Mouse (Mus musculus) activated CD4-positive, CD25-positive, alpha-beta regulatory T cell, adult 9 weeks (primary cell): ENCODE results near the gene Hes5. TPM values are rescaled to one million over a fixed set of nuclear protein-coding genes. Genes with fewer than 3 reads are reported as not detected.

Experiments
- polyA plus RNA-seq: library from polyadenylated mRNA; unstranded; fragments of 100-300 nt; shearing (Covaris generic); gene quantifications from one replicate; pipeline ENCODE4 v1.2.1, GENCODE M21; 2017

Gene Hes5
- 0.43 TPM for polyA plus RNA-seq

DNA sequence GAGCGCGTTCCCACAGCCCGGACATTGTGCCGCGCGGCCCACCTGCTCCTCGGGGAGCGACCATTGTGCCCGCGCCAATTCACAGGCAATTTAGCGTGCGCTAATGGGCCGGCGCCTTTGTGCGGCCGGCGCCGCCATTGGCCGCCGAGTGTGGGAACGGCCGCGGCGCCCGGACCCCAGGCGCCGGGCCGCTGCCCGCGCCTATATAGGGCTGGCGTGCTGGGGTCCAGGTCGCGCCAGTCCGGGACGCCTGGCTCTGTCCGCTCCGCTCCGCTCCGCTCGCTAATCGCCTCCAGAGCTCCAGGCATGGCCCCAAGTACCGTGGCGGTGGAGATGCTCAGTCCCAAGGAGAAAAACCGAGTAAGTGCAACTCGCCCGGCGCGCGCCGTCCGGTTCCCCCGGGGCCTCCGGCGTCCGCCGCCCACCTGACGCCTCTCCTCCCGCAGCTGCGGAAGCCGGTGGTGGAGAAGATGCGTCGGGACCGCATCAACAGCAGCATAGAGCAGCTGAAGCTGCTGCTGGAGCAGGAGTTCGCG is at the start of gene Hes5:
Gene Hes5 (plus strand): TSS at position 234 of the 536 bp plus-strand sequence.

DNA sequence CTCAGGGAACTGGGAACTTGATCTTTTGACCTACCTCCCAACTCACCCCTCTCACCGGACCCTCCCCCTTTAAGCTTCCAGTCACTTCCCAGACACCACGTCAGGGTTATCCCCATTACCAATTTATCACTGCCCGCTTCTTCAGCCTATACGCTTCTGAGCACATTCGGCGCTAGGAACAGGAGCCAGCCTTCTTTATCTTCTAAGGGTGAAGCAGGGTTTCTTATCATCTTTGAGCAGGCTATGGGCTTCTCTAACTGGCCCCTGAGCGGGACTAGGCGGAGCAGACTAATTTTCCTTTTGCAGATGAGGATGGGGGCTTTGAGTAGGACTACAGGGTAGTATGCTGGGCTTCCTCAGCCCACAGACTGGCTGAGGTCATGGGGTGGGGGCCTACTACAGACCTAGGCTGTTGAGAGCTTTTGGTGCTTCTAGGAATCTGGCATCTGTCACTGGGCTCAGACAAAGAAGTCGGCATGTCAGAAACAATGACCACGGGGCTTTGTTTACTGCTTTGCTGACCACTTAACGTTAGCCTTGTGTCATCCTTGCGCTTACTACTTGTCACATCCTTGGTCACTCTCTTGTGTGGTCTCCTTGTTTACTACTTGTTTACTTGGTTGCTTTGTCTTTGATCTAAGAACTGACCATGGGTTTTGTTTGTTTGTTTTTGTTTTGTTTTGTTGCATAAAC is 32.2 kb upstream of the Hes5 start, which contains the start of gene Tnfrsf14:
Gene Tnfrsf14 (minus strand): TSS at position 169 of the 693 bp plus-strand sequence.

DNA sequence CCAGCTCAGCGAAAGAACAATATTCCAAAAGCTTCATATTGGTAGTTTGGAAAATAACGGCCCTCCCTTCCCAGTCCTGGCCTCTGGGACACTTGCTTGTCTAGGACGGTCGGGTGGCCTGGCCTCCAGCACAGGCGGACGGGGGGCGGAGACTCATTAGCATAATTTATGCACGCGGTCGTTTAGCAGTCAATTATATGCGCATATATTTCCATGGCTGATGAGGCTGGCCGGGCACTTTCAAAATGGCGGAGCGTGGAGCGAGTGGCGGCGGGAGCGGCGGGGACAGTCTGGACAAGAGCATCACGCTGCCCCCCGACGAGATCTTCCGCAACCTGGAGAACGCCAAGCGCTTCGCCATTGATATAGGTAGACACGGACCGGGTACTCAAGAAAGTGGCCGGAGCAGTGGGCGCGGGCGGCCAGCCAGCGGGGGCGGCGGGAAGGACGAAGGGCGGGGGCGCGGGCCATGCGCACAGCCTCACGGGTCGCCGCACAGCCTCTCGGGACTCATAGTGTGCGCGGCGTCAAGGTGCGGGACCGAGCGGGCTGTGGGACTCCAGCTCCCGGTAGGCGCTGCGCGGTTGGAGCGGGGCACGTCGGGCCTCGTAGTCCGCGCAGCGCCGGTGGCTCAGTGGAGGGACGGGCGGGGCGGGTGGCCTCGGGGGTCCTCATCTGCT is 3.3 kb downstream of the Hes5 start, which contains the start of gene Pank4:
Gene Pank4 (plus strand): TSS at position 223 of the 680 bp plus-strand sequence.

Other genes starting within 250 kb of the Hes5 start
- gene Ttc34, start 123.5 kb upstream of the Hes5 start, polyA plus RNA-seq: not detected
- gene Mmel1, start 91.3 kb upstream of the Hes5 start, polyA plus RNA-seq: not detected
- 4.2 TPM for gene Fam213b, start 61.8 kb upstream of the Hes5 start, polyA plus RNA-seq
- 14.8 TPM for gene Tnfrsf14, start 32.4 kb upstream of the Hes5 start, polyA plus RNA-seq
- gene Pank4, start 3.2 kb downstream of the Hes5 start, polyA plus RNA-seq: 65.4 TPM
- not detected for gene Plch2, start 95.9 kb downstream of the Hes5 start, polyA plus RNA-seq
- 11.7 TPM for gene Pex10, start 106.1 kb downstream of the Hes5 start, polyA plus RNA-seq
- gene Rer1, start 125.5 kb downstream of the Hes5 start, polyA plus RNA-seq: 181 TPM
- gene Morn1, start 125.7 kb downstream of the Hes5 start, polyA plus RNA-seq: 2.6 TPM